Mouse (Mus musculus) hindbrain, embryonic 15.5 days (tissue): ENCODE data around the gene Mab21l3. TPM values are rescaled to one million over a fixed set of nuclear protein-coding genes. Genes with fewer than 3 reads are reported as not detected.

Source experiments
- ATAC-seq: fragments of 200-750 bp; cut with Nextera tagmentation; 2 replicates; pipeline ENCODE4 v1.8.0; 2017; ENCODE audit warnings: low read depth, moderate number of reproducible peaks, moderate TSS enrichment; ENCODE audit not compliant: low FRiP score
- H3K27ac ChIP-seq: fragments of 300-500 bp; sonication (generic); replicated peaks from 2 replicates; pipeline ENCODE4 v1.5.1; 2015; ENCODE audit warnings: mild to moderate bottlenecking, inconsistent platforms
- H3K27me3 ChIP-seq: fragments of 300-500 bp; sonication (generic); 2 replicates; pipeline ENCODE4 v1.6.1; 2015; ENCODE audit warnings: control low read depth, inconsistent platforms
- H3K36me3 ChIP-seq: fragments of 300-500 bp; sonication (generic); 2 replicates; pipeline ENCODE4 v1.6.1; 2015; ENCODE audit warnings: control low read depth, inconsistent platforms
- H3K4me1 ChIP-seq: fragments of 300-500 bp; sonication (generic); replicated peaks from 2 replicates; pipeline ENCODE4 v1.6.1; 2015; ENCODE audit warnings: control low read depth, inconsistent platforms
- H3K4me2 ChIP-seq: fragments of 300-500 bp; sonication (generic); 2 replicates; pipeline ENCODE4 v1.6.1; 2015; ENCODE audit warnings: moderate library complexity, mild to moderate bottlenecking, inconsistent platforms
- H3K4me3 ChIP-seq: fragments of 300-500 bp; sonication (generic); 2 replicates; pipeline ENCODE4 v1.5.1; 2015; ENCODE audit warnings: mild to moderate bottlenecking, inconsistent platforms
- H3K9ac ChIP-seq: fragments of 300-500 bp; sonication (generic); 2 replicates; pipeline ENCODE4 v1.6.1; 2015; ENCODE audit warnings: inconsistent platforms
- H3K9me3 ChIP-seq: fragments of 300-500 bp; sonication (generic); 2 replicates; pipeline ENCODE4 v1.6.1; 2016; ENCODE audit warnings: control low read depth, inconsistent platforms
- WGBS: fragments of 180-500 bp; shearing (Covaris S2); methylation state at CpG from one replicate; pipeline ENCODE4 v1.1.7; 2015; 5-methylcytosine and 5-hydroxymethylcytosine counted together
- polyA plus RNA-seq: library from polyadenylated mRNA; unstranded; fragments of >200 nt; fragmentation: Nextera tagmentation; extraction: Ambion mirVana; gene quantifications from 2 replicates; pipeline ENCODE4 v1.2.1, GENCODE M21; 2015

Mab21l3 gene
- polyA plus RNA-seq, 1 experiment from 2014 or later, result 0.13 TPM

- WGBS, result 62% methylated on average over 10 of the region's 10 CpGs
- Histone ChIP-seq H3K4me2 (no peak overlapping the region), H3K27ac (no peak overlapping the region), H3K36me3 (no peaks in the 10 kb centered on the region), H3K9ac (no peak overlapping the region), H3K4me1 (no peaks in the 10 kb centered on the region), H3K27me3 (no peaks in the 10 kb centered on the region), H3K4me3 (no peak overlapping the region), H3K9me3 (no peaks in the 10 kb centered on the region)
- ATAC-seq, result peak; percentile 88
Measured at GRCm38 (mm10) chr3:101812341-101812962, 36.3 kb downstream of the Mab21l3 start.

- Histone ChIP-seq H3K36me3 (no peaks in the 10 kb centered on the region), H3K27ac (no peak overlapping the region), H3K9ac (no peak overlapping the region), H3K4me3 (no peak overlapping the region), H3K4me1 (no peaks in the 10 kb centered on the region), H3K9me3 (no peaks in the 10 kb centered on the region), H3K4me2 (no peak overlapping the region), H3K27me3 (no peaks in the 10 kb centered on the region)
- 76% methylated on average over 4 of the region's 4 CpGs for WGBS
- 0 out of 2 replicates have a peak, but pooled peaks have one; percentile 15 for ATAC-seq
Measured at GRCm38 (mm10) chr3:101811931-101812330, 36.8 kb downstream of the Mab21l3 start.

DNA sequence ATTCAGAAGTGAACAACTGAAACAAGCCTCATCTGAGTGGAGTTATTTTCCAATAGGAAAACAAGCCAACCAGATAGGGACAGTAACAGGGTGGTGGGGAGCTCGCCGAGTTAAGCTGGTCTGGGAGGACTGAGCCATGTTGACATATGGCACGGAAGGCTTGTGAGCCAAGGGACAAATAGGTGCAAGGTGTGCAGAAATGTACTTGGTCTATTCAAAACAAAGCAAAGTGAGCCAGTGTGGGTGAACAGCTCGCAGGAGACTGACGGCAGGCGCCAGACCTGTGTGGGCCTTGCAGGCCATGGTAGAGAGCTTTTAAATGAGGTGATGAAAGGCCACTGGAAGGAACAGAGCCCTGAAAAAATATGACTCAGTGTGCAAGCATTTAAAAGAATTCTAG is 41.1 kb downstream of the Mab21l3 start:
- ATAC-seq, result no peak
- no peaks in the 10 kb centered on the region for H3K27me3 ChIP-seq
- H3K27ac ChIP-seq, result no peak overlapping the region
- H3K4me1 ChIP-seq, result peaks cover 24% of the 10 kb centered on the region
- H3K9ac ChIP-seq, result no peak overlapping the region; the same call in 1 of the 2 replicates
- WGBS, result 86% methylated on average over 6 of the region's 6 CpGs
- no peak overlapping the region for H3K4me3 ChIP-seq
- H3K9me3 ChIP-seq, result no peaks in the 10 kb centered on the region
- H3K36me3 ChIP-seq, result no peaks in the 10 kb centered on the region
- H3K4me2 ChIP-seq, result no peak overlapping the region

- Histone ChIP-seq H3K27ac (peak overlapping the region; percentile 46), H3K4me3 (no peak overlapping the region), H3K9me3 (no peaks in the 10 kb centered on the region), H3K36me3 (no peaks in the 10 kb centered on the region), H3K9ac (no peak overlapping the region; the same call in 1 of the 2 replicates), H3K4me1 (peaks cover 24% of the 10 kb centered on the region), H3K4me2 (no peak overlapping the region), H3K27me3 (no peaks in the 10 kb centered on the region)
- peak; percentile 82 for ATAC-seq
- WGBS, result 22% methylated on average over 4 of the region's 4 CpGs
Measured at GRCm38 (mm10) chr3:101806941-101807340, 41.8 kb downstream of the Mab21l3 start.

- no peaks in the 10 kb centered on the region for H3K9me3 ChIP-seq
Measured at GRCm38 (mm10) chr3:101806149-101806548, 42.6 kb downstream of the Mab21l3 start.

GRCm38 (mm10) chr3:101805562-101806004 is 43.2 kb downstream of the Mab21l3 start:
- H3K9ac ChIP-seq, result no peak overlapping the region
- H3K36me3 ChIP-seq, result no peaks in the 10 kb centered on the region
- H3K4me2 ChIP-seq, result no peak overlapping the region
- ATAC-seq, result no peak
- H3K27ac ChIP-seq, result no peak overlapping the region; the same call in 1 of the 2 replicates
- H3K27me3 ChIP-seq, result no peaks in the 10 kb centered on the region
- H3K4me3 ChIP-seq, result no peak overlapping the region
- WGBS, result 22% methylated on average over 13 of the region's 13 CpGs
- H3K4me1 ChIP-seq, result peaks cover 24% of the 10 kb centered on the region
- H3K9me3 ChIP-seq, result no peaks in the 10 kb centered on the region

More at GRCm38 (mm10) chr3:101806149-101806548, 42.6 kb downstream of the Mab21l3 start:
- no peaks in the 10 kb centered on the region for H3K36me3 ChIP-seq
- 4% methylated on average over 16 of the region's 16 CpGs for WGBS
- ATAC-seq, result peak; percentile 89
- H3K4me3 ChIP-seq, result no peak overlapping the region; the same call in 1 of the 2 replicates
- no peaks in the 10 kb centered on the region for H3K27me3 ChIP-seq
- peaks cover 24% of the 10 kb centered on the region for H3K4me1 ChIP-seq
- H3K27ac ChIP-seq, result peak overlapping the region; percentile 46
- H3K9ac ChIP-seq, result no peak overlapping the region
- 0 out of 2 replicates have a peak overlapping the region, but pooled peaks have one; percentile 27 for H3K4me2 ChIP-seq

DNA sequence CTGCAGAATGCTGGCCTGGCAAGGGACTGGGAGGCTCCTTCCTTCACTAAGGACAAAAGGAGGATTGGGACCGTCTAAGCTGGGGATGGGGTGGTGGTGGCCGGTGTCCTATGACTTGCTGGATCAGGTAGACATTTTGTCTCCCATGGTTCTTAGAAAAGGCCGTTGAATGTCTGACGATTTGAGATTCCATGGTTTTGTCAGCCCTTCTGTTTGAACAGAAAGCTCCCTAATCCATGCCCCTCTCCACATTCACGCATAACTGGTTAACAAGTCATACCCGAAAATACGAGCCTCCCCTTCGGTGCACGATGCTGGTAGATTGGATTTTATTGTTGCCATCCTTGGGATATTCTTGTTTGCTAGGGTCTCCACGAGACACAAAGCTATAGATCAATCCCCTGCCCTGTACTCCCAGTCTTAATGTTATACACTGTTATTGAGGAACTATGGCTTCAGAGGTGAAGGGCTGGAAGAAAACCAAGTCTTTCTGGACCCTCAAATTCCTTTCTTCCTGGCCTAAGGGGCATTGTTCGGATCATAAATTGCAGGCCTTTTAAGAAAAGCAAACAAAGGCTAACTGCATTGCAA is 43.7 kb downstream of the Mab21l3 start:
- WGBS, result 59% methylated on average over 11 of the region's 11 CpGs
- Histone ChIP-seq H3K36me3 (no peaks in the 10 kb centered on the region), H3K27ac (no peak overlapping the region), H3K4me2 (no peak overlapping the region), H3K27me3 (no peaks in the 10 kb centered on the region), H3K9ac (no peak overlapping the region), H3K4me1 (peaks cover 24% of the 10 kb centered on the region), H3K9me3 (no peaks in the 10 kb centered on the region), H3K4me3 (no peak overlapping the region)
- ATAC-seq, result no peak

- 59% methylated on average over 6 of the region's 6 CpGs for WGBS
- no peak overlapping the region for H3K4me3 ChIP-seq
Measured at GRCm38 (mm10) chr3:101804331-101804730, 44.4 kb downstream of the Mab21l3 start.

DNA sequence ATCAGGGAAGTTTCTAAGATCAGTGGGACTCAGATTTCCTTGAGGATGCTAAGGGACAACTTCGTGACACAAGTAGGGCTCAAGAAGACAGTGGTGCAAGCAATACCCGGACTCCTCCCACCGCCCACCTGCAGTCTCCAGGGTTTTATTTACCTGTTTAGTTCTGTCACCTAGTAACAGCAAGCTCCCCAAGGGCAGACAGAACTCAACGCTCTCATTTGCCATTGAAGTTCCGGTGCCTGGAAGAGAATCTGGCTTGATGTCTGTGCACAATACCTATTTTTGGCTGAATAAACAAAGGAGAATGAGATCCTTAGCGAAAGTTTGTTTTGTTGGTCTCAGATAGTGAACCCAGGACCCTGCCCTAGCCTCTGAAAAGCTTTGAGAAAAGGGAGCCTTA is 45.0 kb downstream of the Mab21l3 start:
- Histone ChIP-seq H3K9ac (no peak overlapping the region), H3K9me3 (no peaks in the 10 kb centered on the region), H3K4me2 (no peak overlapping the region), H3K4me3 (no peak overlapping the region), H3K27me3 (no peaks in the 10 kb centered on the region), H3K27ac (no peak overlapping the region), H3K4me1 (peaks cover 32% of the 10 kb centered on the region), H3K36me3 (no peaks in the 10 kb centered on the region)
- ATAC-seq, result no peak
- WGBS, result 83% methylated on average over 6 of the region's 6 CpGs

More at GRCm38 (mm10) chr3:101804331-101804730, 44.4 kb downstream of the Mab21l3 start:
- H3K4me1 ChIP-seq, result peaks cover 29% of the 10 kb centered on the region
- no peaks in the 10 kb centered on the region for H3K9me3 ChIP-seq
- H3K9ac ChIP-seq, result no peak overlapping the region
- no peaks in the 10 kb centered on the region for H3K27me3 ChIP-seq
- ATAC-seq, result no peak
- no peak overlapping the region for H3K4me2 ChIP-seq
- no peak overlapping the region for H3K27ac ChIP-seq
- H3K36me3 ChIP-seq, result no peaks in the 10 kb centered on the region

DNA sequence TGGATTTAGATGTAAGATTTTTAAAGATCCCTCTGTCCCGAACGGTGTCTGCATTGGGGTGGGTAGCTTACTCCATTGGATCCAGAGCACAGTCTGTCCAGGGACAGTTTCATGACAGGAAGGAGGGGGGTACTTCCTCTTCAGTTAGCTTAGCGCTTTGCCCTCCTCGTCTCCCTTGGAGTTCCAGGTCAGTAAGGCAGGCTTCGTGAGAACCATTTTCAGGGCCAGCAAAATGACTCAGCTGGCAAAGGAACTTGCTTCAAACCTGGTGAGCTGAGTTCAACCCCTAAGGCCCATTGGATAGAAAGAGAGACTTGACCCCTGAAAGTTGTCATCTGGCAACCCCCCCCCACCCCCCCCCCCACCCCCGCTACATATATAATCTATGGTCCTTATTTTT is 46.0 kb downstream of the Mab21l3 start:
- H3K4me3 ChIP-seq, result no peak overlapping the region
- no peaks in the 10 kb centered on the region for H3K36me3 ChIP-seq
- peaks cover 41% of the 10 kb centered on the region for H3K4me1 ChIP-seq
- H3K9ac ChIP-seq, result no peak overlapping the region
- no peak overlapping the region for H3K4me2 ChIP-seq
- H3K27me3 ChIP-seq, result no peaks in the 10 kb centered on the region
- WGBS, result 84% methylated on average over 6 of the region's 6 CpGs
- no peak for ATAC-seq
- no peaks in the 10 kb centered on the region for H3K9me3 ChIP-seq
- no peak overlapping the region for H3K27ac ChIP-seq

GRCm38 (mm10) chr3:101800596-101801018 is 48.2 kb downstream of the Mab21l3 start:
- Histone ChIP-seq H3K9me3 (no peaks in the 10 kb centered on the region), H3K4me3 (no peak overlapping the region), H3K4me1 (peaks cover 42% of the 10 kb centered on the region), H3K4me2 (no peak overlapping the region), H3K27ac (no peak overlapping the region), H3K36me3 (no peaks in the 10 kb centered on the region), H3K27me3 (no peaks in the 10 kb centered on the region), H3K9ac (no peak overlapping the region)
- WGBS, result 84% methylated on average over 11 of the region's 11 CpGs
- ATAC-seq, result no peak

GRCm38 (mm10) chr3:101799852-101800595 is 48.7 kb downstream of the Mab21l3 start:
- Histone ChIP-seq H3K4me3 (no peak overlapping the region), H3K9me3 (no peaks in the 10 kb centered on the region), H3K4me2 (no peak overlapping the region), H3K36me3 (no peaks in the 10 kb centered on the region), H3K4me1 (peaks cover 42% of the 10 kb centered on the region), H3K27ac (no peak overlapping the region), H3K9ac (no peak overlapping the region), H3K27me3 (no peaks in the 10 kb centered on the region)
- 78% methylated on average over 14 of the region's 14 CpGs for WGBS
- no peak for ATAC-seq
